In genomic region chrX:18160734-18161442, GRCm38 (mm10) we compare ENCODE assay signal across 9 mouse cellular contexts. TPM values are rescaled to one million over a fixed set of nuclear protein-coding genes. Genes with fewer than 3 reads are reported as not detected.
A peak's percentile ranks its signal among the peaks of the same experiment; 100 is the strongest.
DNase-seq lines count a peak whose midpoint lies in the region; ATAC-seq lines count a peak whose summit lies in the region.
"Had no signal": no experiment of that assay in that cellular context is flagged by ENCODE, and none has a peak within 500 bp of the region (broad histone marks: within the 10 kb centered on the region; RNA-seq: fewer than 3 reads in every experiment).

No protein-coding gene starts in this region.

- no peaks in the 10 kb centered on the region for H3K4me1 ChIP-seq in intestine, embryonic 14.5 days (replicated peaks; ENCODE audit: control insufficient read depth, insufficient read depth, low read length)
- H3K4me1 ChIP-seq in intestine, embryonic 16.5 days (ENCODE audit: control insufficient read depth, insufficient read depth, low read length) = no peaks in the 10 kb centered on the region
- no peaks in the 10 kb centered on the region for H3K4me1 ChIP-seq in embryonic facial prominence, embryonic 11.5 days (ENCODE audit: control insufficient read depth, insufficient read depth, low read length)
- H3K4me1 ChIP-seq in liver, embryonic 16.5 days (ENCODE audit: control insufficient read depth, low read depth, low read length) = no peaks in the 10 kb centered on the region; the same call in 1 of the 2 replicates

- no peak for DNase-seq in intestine, embryonic 14.5 days (ENCODE audit: low spot score)
- DNase-seq in adipocyte (ENCODE audit: low spot score) = peak; percentile 42
- DNase-seq in embryonic facial prominence, embryonic 11.5 days (ENCODE audit: low spot score) = no peak
- DNase-seq in natural killer cell, adult 2 months (ENCODE audit: low spot score in 2 of 2) = no peak
- no peak for DNase-seq in thymus, adult 18-20 months
- DNase-seq: kidney, adult 11 months had no signal

- H3K4me3 ChIP-seq in intestine, embryonic 14.5 days (ENCODE audit: low read depth, low read length) = no peak overlapping the region
- no peak overlapping the region for H3K4me3 ChIP-seq in intestine, embryonic 16.5 days (ENCODE audit: low read length)
- no peak overlapping the region for H3K4me3 ChIP-seq in embryonic facial prominence, embryonic 11.5 days (ENCODE audit: low read depth, low read length)
- no peak overlapping the region; the same call in 1 of the 2 replicates for H3K4me3 ChIP-seq in liver, embryonic 16.5 days (ENCODE audit: low read depth, low read length)

- no peaks in the 10 kb centered on the region for H3K9me3 ChIP-seq in intestine, embryonic 14.5 days (ENCODE audit: control insufficient read depth, low read length)
- H3K9me3 ChIP-seq in intestine, embryonic 16.5 days (ENCODE audit: control insufficient read depth, low read length) = no peaks in the 10 kb centered on the region
- no peaks in the 10 kb centered on the region for H3K9me3 ChIP-seq in embryonic facial prominence, embryonic 11.5 days (replicated peaks; ENCODE audit: control insufficient read depth, low read length)
- H3K9me3 ChIP-seq in liver, embryonic 16.5 days (replicated peaks; ENCODE audit: control insufficient read depth, low read length) = no peaks in the 10 kb centered on the region

- H3K9ac ChIP-seq in intestine, embryonic 14.5 days (ENCODE audit: low read length) = no peak overlapping the region; the same call in 1 of the 2 replicates
- H3K9ac ChIP-seq in intestine, embryonic 16.5 days (ENCODE audit: low read depth, low read length) = no peak overlapping the region
- H3K9ac ChIP-seq in embryonic facial prominence, embryonic 11.5 days (replicated peaks; ENCODE audit: low read length) = no peak overlapping the region
- H3K9ac ChIP-seq in liver, embryonic 16.5 days (ENCODE audit: low read depth, low read length) = no peak overlapping the region

- no peaks in the 10 kb centered on the region for H3K36me3 ChIP-seq in intestine, embryonic 14.5 days (ENCODE audit: control insufficient read depth, insufficient read depth, low read length)
- H3K36me3 ChIP-seq in intestine, embryonic 16.5 days (ENCODE audit: control insufficient read depth, insufficient read depth, low read length) = no peaks in the 10 kb centered on the region
- H3K36me3 ChIP-seq in embryonic facial prominence, embryonic 11.5 days (replicated peaks; ENCODE audit: control insufficient read depth, insufficient read depth, low read depth, low read length) = no peaks in the 10 kb centered on the region
- no peaks in the 10 kb centered on the region for H3K36me3 ChIP-seq in liver, embryonic 16.5 days (ENCODE audit: control insufficient read depth, insufficient read depth)

- no peak overlapping the region for H3K27ac ChIP-seq in intestine, embryonic 14.5 days (ENCODE audit: low read depth)
- H3K27ac ChIP-seq in intestine, embryonic 16.5 days (ENCODE audit: low read length) = no peak overlapping the region
- no peak overlapping the region for H3K27ac ChIP-seq in embryonic facial prominence, embryonic 11.5 days (replicated peaks; ENCODE audit: low read depth, low read length)
- H3K27ac ChIP-seq in liver, embryonic 16.5 days (ENCODE audit: low read length) = no peak overlapping the region

- WGBS in intestine, embryonic 14.5 days = 72% methylated on average over 4 of the region's 4 CpGs
- WGBS in intestine, embryonic 16.5 days = 67% methylated on average over 4 of the region's 4 CpGs
- WGBS in embryonic facial prominence, embryonic 11.5 days = 62% methylated on average over 4 of the region's 4 CpGs
- 47% methylated on average over 4 of the region's 4 CpGs for WGBS in liver, embryonic 16.5 days (ENCODE audit: insufficient replicate concordance)

- H3K4me2 ChIP-seq in intestine, embryonic 14.5 days (ENCODE audit: low read length) = peak overlapping the region; percentile 55
- no peak overlapping the region; the same call in 1 of the 2 replicates for H3K4me2 ChIP-seq in intestine, embryonic 16.5 days (ENCODE audit: low read depth, low read length)
- peak overlapping the region; percentile 57; the same call in 1 of the 2 replicates for H3K4me2 ChIP-seq in embryonic facial prominence, embryonic 11.5 days (ENCODE audit: low read depth, low read length)
- H3K4me2 ChIP-seq in liver, embryonic 16.5 days (ENCODE audit: low read depth, low read length) = peak overlapping the region; percentile 67; the same call in 1 of the 2 replicates

- no peaks in the 10 kb centered on the region for H3K27me3 ChIP-seq in intestine, embryonic 14.5 days (replicated peaks; ENCODE audit: control insufficient read depth, insufficient read depth, low read length)
- H3K27me3 ChIP-seq in intestine, embryonic 16.5 days (replicated peaks; ENCODE audit: control insufficient read depth, insufficient read depth, low read length) = no peaks in the 10 kb centered on the region
- H3K27me3 ChIP-seq in embryonic facial prominence, embryonic 11.5 days (ENCODE audit: control insufficient read depth, insufficient read depth, low read length) = no peaks in the 10 kb centered on the region
- H3K27me3 ChIP-seq in liver, embryonic 16.5 days (ENCODE audit: control insufficient read depth, insufficient read depth, low read depth, low read length) = no peaks in the 10 kb centered on the region

- ATAC-seq in intestine, embryonic 14.5 days (replicated peaks; ENCODE audit: low FRiP score, low TSS enrichment, low read depth) = no peak
- ATAC-seq in intestine, embryonic 16.5 days = no peak
- ATAC-seq in embryonic facial prominence, embryonic 11.5 days (replicated peaks; ENCODE audit: insufficient number of reproducible peaks, low FRiP score, low TSS enrichment, low read depth) = no peak
- ATAC-seq in liver, embryonic 16.5 days (ENCODE audit: low read depth) = no peak

RNA-seq across cellular contexts. Expression of gene Kdm6a, which starts 1.5 kb away (rescaled TPM):
- polyA plus RNA-seq in intestine, embryonic 14.5 days (2014; fragmentation: Nextera tagmentation; extraction: Ambion mirVana) = 21.5 and 34.2 TPM in 2 replicates
- 13.8 and 15.3 TPM in 2 replicates for polyA plus RNA-seq in intestine, embryonic 16.5 days (2015; fragmentation: Nextera tagmentation; extraction: Ambion mirVana)
- 35.5 and 38.1 TPM in 2 replicates for polyA plus RNA-seq in embryonic facial prominence, embryonic 11.5 days (2014; fragmentation: Nextera tagmentation; extraction: Ambion mirVana)
- polyA plus RNA-seq in liver, embryonic 16.5 days (2015; fragmentation: Nextera tagmentation; extraction: Ambion mirVana) = 18.3 and 23.3 TPM in 2 replicates

RNA-seq across cellular contexts. Expression of gene Dusp21, which starts 15.2 kb away (rescaled TPM):
- polyA plus RNA-seq in intestine, embryonic 14.5 days (2014; fragmentation: Nextera tagmentation; extraction: Ambion mirVana) = not detected in 2 replicates
- not detected in 2 replicates for polyA plus RNA-seq in intestine, embryonic 16.5 days (2015; fragmentation: Nextera tagmentation; extraction: Ambion mirVana)
- polyA plus RNA-seq in embryonic facial prominence, embryonic 11.5 days (2014; fragmentation: Nextera tagmentation; extraction: Ambion mirVana) = not detected in 2 replicates
- polyA plus RNA-seq in liver, embryonic 16.5 days (2015; fragmentation: Nextera tagmentation; extraction: Ambion mirVana) = not detected in 2 replicates
- polyA plus RNA-seq: small intestine, adult 2 months had no signal
